Mouse (Mus musculus) c-Kit-positive CD71-negative TER-119-negative erythroid progenitor cells, embryonic 14.5 days (primary cell): Measurements from ENCODE around the gene Hmga1b.
"Not testable (repeated sequence)": the region's sequence is repeated elsewhere in the genome, so short reads cannot be mapped to it uniquely, and the experiment has no call there.

ENCODE experiments used
- DNase-seq: peaks from one replicate; pipeline ENCODE4 v3.0.0-alpha.2; 2013; ENCODE audit warnings: low read depth

Hmga1b gene

DNA sequence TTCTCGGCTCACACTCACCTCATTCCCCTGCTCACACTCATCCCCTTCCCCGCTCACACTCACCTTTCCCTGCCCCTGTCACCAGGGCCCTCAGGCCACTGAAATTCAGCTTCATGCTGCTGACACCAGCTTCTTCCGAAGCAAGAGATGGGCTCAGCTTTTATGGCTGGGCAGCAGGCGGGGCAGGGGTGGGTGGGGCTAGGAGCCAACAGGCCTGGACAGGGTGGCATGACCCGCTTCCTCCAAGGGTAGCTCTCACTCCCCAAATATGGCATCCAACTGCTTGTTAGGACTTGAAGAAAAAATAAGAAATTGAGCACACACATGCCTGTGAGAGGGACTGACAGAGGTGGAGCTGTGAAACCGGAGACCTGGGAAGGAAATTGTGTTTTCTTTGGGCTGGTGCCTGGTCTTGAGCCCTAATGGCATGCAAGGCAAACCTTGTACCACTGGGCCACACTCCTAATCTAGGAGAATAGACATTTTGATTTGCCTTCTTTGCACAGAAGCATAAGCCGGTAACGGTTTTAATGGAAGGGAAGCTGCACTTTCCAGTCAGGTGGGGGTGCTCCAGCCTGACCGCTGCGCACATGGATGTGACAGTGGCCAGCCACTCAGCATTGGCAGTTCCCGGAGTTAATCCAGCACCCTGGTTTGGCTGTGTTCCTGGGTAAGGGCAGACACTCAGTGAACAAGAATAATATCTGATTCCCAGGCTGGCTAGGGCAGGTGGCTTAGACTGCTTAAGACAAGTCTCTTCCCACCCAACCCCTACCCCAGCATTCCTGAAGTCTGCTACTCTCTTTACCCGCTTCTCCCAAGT is 30.5 kb upstream of the Hmga1b start, which contains the start of gene Cbr2:
Gene Cbr2, minus strand, starts transcription at position 257 of the 823 bp plus-strand sequence.
- no peak for DNase-seq

DNA sequence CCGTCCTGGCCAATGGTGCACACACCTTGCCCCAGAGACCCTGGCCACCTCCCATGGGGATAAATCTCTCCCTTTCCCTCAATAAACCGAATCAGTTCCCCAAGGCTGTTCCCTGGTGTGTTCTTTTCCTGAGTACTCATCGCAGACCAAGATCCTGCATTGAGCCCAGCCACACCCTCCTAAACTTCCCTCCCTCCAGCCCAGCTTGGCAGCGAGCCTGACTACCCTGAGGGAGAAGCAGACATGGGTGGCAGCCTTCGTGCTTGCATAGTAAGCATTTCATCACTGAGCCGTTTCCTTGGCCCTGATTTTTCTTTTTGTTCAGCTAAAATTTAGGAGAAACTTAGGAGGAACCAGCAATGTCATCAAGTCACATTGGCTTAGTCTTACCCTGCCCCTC is 29.1 kb upstream of the Hmga1b start:
- DNase-seq, result no peak

DNA sequence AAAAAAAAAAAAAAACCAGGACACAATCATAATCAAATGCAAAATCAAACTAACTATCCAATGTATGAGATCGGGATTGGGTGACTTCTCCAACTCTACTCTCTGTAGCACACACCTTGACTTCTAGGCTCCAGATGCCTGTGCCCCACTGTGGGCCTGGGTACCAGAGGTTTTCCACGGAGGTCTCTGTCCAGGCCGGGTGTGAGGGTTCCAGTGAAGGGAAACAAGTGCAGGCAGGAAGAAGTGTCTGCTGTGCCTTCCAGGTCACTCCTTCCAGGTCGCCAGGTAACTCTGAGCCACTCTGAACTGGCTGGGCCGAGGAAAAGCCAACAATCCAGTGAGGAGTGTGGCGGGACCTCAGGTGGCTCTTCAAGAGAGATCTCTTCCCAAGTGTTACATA is 26.2 kb upstream of the Hmga1b start:
- no peak for DNase-seq

- DNase-seq, result no peak
These were observed 21.6 kb upstream of the Hmga1b start for GRCm38 (mm10) chr11:120740981-120741380.

DNA sequence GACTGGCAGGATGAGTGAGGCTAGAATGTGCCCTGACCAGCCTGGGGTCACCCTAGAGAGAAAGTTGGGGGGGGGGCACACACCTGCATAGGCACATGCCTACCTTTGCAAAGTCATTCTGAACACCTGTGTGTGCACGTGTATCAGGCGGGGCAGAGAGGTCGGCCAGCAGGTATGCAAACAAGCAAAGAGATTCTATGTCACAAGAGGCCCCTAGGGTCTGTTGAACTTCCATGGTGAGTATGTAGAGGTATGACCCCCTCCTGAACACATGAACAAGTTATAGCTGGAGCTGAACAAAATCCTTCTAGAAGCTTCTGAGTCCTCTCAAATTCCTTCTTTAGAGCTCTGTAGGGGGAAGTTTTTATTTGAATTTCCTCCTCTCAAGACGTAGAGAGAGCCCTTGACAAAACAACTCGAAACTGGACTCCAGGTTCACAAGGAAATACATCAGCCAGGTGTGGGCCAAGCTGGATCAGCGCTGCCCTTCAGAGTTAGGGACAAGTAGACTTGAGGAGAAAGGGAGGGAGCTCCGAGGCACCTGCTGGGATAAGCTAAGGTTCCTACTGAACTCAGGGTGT is 18.4 kb upstream of the Hmga1b start:
- DNase-seq, result no peak

DNA sequence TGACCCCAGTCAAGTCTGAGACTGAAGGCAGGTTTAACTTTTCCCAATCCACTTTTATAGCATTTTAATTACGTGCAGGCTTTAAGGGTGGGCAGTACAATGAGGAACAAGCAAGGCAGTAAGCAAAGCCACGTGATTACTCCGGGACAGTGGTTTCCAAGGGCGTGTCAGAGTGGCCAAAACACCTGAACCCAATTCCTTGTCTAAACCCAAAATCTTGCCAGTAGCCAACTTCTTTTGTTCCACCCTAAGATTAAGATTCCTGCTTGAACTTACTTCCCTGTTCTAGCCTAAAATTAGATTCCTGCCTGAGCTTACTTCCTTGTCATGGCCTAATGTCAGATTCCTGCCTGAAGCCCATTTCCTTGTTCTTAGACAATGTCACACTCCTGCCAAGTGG is 14.6 kb upstream of the Hmga1b start:
- no peak for DNase-seq

GRCm38 (mm10) chr11:120749430-120749829 is 13.2 kb upstream of the Hmga1b start:
- DNase-seq, result peak; percentile 37

DNA sequence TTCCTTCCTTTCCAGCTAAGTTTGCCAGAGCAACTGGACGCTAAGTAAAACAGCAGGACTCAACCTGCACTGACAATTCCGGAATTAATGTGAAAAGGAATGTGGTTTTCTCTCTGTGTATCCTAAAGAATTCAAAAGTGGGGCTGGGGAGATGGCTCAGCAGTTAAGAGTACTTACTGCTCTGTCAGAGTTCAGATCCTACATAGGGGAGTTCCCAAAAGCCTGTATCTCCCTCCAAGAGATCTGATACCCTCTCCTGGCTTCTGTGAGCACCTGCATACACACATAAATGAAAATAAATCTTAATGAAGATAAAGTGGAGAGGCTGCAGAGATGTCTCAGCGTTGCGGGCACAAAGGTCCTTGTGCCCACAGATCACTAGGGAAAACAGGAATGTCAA is 11.0 kb upstream of the Hmga1b start:
- DNase-seq, result no peak

GRCm38 (mm10) chr11:120760236-120760635 is 2.4 kb upstream of the Hmga1b start:
- no peak for DNase-seq

DNA sequence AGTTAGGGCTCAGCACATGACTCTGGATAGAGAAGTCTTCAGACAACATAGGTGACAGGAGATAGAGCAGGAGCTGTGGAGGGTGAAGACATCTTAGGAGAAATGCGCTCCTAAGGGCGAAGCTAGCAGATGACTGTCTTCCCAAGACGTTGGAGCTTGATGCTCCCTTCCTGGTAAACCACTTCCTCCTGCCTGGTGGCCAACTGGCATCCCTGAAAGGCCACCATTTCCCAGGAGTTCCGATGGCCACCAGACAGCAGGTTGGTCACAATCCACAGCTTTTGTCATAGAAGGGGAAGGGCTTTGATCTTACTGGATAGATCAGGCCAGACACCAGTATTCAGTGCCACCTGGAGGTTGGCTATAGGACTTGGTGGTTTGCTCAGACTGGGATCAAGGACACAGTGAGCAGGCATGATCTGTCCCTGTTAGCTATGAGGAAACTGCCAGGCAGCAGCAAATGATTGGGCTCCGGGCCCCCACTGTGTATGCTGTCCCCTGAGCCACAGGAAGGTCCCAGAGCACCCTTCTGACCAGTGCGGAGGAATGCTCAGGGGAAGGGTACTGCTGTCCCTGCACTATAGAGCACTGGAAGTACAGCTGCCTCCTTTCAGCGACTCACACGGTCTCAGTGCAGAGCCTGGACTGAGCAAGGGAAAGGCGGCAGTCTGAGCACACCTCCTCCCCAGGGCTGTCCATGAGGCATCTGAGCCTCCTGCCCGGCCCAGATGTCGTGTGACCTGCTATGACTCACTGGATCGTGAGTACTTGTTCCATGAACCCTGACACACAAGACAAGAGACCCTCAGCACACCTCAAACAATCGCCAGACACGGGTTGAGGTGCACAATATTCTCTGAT is 553 bp upstream of the Hmga1b start:
- no peak for DNase-seq

DNA sequence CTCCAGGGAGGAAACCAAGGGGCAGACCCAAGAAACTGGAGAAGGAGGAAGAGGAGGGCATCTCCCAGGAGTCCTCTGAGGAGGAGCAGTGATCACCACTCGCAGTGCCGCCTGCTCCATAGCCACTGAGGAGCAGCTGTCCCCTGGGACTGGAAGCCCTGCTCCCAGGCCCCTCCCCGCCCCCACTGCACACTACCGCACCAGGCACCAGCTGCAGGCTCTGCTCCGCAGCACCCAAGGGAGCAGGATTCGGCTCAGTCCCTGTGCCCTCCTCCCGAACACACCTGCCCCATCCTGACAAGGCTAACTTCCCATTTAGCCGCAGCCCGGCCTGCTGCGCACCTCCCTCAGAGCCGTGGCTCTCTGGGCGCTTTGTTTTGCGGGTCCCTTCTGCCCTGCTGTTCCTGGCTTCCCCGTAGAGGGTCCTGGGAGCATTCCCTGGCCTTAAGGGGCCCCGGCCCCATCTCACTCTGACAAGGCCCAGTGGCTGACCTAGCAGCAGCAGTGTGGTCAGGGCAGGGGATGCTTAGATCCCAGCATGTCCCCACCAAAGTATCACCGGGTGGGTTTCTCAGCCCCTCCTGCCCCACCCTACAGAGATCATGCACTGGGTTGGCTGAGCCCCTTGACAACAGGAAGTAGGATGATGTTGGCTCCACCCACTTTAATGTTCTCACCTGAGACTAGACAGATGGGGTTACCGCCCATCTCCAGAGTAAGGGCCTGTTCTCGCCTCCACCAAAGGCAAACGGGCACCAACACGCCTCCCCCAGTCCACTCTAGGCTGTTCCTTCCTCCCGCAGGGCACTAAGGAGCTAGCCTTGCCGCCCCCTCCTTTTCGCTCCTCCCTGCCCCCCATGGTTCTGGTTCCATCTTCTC is 766 bp downstream of the Hmga1b start:
- DNase-seq, result not testable (repeated sequence)

GRCm38 (mm10) chr11:120767023-120767422 is 4.4 kb downstream of the Hmga1b start:
- DNase-seq, result not testable (repeated sequence)

DNA sequence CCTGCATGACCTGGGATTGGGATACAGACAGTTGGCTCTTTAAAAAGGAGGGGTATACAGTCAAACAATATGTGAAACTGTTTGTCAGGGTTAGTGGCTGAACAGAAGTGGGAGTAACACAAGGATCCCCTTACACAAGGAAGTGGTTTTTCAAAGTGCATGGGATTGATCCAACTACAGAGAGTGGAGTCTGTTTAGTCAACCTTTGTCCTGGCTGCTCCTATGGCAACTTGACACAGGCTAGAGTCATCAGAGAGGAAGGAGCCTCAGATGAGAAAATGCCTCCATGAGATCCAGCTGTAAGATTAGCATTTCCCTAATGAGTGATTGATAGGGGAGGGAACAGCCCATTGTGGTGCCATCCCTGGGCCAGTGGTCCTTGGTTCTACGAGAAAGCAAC is 5.6 kb downstream of the Hmga1b start:
- DNase-seq, result no peak

- DNase-seq, result no peak
These were observed 10.2 kb downstream of the Hmga1b start for GRCm38 (mm10) chr11:120772749-120773148.

- DNase-seq, result no peak
These were observed 11.0 kb downstream of the Hmga1b start for GRCm38 (mm10) chr11:120773463-120774190.

DNA sequence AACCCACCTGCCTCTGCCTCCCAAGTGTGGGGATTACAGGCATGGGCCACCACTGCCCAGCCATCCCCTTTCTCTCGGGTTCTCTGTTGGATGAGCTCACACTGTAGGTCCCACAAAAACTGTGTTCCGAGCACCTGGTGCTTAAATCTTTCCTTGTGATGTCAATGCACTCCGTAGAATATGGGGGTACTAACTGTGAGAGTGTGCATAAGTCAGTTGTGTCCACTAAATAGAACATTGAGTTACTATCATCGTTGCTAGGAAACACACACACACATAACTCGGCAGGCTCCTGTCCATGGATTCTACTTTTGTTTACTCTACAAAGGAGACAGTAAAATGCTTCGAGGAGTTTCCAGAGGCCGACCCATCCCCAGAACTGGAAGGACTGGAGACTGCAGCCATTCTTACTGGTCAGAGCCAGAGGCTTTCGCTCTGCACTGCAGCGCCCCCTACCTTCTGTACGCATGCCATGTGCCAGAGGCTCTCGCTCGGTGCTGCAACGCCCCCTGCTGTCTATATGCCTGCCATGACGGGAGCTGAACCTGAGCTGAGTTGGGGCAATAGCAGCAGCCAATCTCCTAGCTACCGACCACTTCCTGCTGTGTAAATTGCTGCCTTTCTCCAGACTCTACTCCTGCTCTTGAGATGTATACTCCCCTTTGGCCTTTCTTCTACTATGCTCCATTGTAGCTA is 13.3 kb downstream of the Hmga1b start:
- DNase-seq, result peak; percentile 93

- DNase-seq, result no peak
These were observed 14.5 kb downstream of the Hmga1b start for GRCm38 (mm10) chr11:120777123-120777522.

DNA sequence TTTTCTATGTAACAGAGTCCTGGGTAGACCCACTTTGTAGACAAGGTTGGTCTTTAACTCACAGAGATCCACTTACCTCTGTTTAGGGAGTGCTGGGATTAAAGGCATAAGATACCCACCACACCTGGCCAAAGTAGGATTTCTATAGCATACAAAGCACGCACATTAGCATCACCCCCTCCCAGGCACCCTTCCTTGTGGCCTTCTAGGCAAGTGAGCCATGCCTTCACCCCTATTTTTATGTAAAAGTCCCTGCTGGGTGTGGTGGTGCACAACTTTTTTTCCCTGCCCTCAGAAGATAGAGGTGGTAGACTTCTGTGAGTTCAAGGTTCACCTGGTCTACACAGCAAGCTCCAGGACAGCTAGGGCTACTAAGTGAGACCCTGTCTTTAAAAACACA is 17.3 kb downstream of the Hmga1b start:
- DNase-seq, result no peak

DNA sequence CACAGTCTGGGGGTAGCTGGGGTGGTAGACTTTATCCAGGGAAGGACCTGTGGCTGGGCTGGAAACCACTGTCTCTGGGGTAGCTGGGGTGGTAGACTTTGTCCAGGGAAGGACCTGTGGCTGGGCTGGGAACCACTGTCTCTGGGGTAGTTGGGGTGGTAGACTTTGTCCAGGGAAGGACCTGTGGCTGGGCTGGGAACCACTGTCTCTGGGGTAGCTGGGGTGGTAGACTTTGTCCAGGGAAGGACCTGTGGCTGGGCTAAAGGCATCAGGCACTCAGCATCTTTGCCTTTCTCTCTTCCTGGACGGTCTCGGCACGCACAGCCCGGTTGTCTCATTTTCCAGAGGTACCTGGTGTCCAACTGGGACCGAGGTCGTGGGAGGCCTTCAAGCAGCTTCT is 18.8 kb downstream of the Hmga1b start:
- not testable (repeated sequence) for DNase-seq

DNA sequence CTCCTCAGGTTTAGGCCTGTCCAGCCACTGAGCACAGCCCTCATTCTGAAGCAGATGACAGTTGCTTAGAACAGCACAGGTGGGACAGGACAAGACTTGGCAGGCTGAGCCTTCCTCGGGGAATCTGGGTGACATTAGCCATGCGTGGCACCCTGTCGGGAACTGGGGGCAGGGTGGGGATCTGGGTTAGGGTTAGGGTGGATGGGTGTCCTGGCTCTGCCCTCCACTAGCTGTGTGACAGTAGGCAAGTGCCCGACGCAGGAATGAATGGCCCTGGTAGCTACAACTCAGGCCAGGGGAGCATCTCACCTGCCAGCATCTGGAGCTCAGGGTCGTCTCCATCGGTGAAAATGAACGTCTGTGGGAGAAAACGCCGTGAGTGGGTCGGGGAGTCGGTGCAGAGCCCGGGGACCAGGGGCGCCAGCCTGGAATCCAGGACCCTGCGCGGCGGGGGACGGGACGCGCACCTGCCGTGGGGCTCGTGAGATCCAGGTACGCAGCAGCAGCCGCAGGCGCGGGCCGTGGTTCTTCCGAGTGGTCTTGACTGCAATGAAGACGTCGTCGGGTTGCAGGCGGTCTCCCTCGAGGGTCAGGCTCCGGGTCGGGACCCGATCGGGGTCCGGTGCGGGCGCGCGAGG is 21.0 kb downstream of the Hmga1b start:
- no peak for DNase-seq
